Mouse (Mus musculus) ES-Bruce4 (cell line): Measurements from ENCODE around the gene Spata5.

Source experiments
- CTCF ChIP-seq: IDR thresholded peaks from one replicate; pipeline ENCODE4 v1.8.1; 2011; ENCODE audit warnings: low read depth, low read length
- POLR2A ChIP-seq: IDR thresholded peaks from one replicate; pipeline ENCODE4 v1.8.1; 2011; ENCODE audit warnings: low read length; ENCODE audit not compliant: insufficient read depth

DNA sequence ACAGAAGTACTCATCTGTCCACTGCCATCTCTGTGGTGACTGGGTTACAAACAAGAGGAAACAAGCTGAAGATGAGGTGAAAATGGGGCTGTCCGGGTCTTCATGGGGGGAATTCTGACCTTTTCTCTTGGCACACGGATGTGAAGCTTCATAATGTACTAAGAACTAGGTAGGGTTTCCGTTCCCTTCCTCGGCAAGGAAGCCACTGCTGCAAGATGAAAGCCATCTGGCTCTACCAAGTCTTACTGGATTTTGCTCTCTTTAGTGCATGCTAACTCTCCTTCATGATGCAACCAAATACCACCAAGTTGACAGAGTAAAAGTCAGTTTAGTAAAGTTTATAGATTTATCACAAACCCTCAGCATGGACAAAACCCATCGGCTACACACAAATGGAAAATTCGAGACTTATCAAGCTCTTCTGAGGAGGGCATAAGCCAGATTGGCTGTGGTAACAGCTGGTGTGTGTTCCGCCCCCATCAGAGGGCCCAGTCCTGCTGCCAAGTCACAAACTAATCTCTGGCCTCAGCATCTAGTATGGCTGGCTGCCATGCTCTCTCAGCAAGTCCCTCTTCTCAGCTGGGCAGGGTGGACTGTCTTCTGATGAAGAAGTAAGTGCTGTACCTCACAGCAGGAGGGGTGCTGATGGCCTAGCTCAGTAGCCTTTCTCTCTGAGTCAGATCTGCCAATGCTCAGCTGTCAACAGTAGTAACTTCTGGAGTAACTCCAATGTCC, 20.9 kb upstream of the Spata5 start:
- TF ChIP-seq POLR2A (no peak), CTCF (no peak)
